ENCODE assay signal across 9 mouse cellular contexts in genomic region chr8:122369665-122370064, GRCm38 (mm10). TPM values are rescaled to one million over a fixed set of nuclear protein-coding genes. Genes with fewer than 3 reads are reported as not detected.
A peak's percentile ranks its signal among the peaks of the same experiment; 100 is the strongest.
DNase-seq lines count a peak whose midpoint lies in the region; ATAC-seq and TF ChIP-seq lines count a peak whose summit lies in the region.
"Had no signal": no experiment of that assay in that cellular context is flagged by ENCODE, and none has a peak within 500 bp of the region (broad histone marks: within the 10 kb centered on the region; RNA-seq: fewer than 3 reads in every experiment).

No protein-coding gene starts in this region.

- no peak overlapping the region for H3K9ac ChIP-seq in heart, embryonic 15.5 days
- H3K9ac ChIP-seq in lung, postnatal 0 days (replicated peaks; ENCODE audit: low read depth), result no peak overlapping the region

- TF ChIP-seq CTCF in lung, postnatal 0 days (IDR thresholded peaks at IDR 0.05), result peak; percentile 89

- peak; percentile 76 for ATAC-seq in heart, embryonic 15.5 days (replicated peaks; ENCODE audit: insufficient number of reproducible peaks, insufficient read depth, low FRiP score, low read depth)
- ATAC-seq in lung, postnatal 0 days, result peak; percentile 91

- DNase-seq in CD4-positive helper T cell, adult 2 months (ENCODE audit: low read depth, low spot score), result peak; percentile 35
- peak; percentile 39 for DNase-seq in adrenal gland, adult 8-10 months
- peak; percentile 59 for DNase-seq in embryo, embryonic 11.5 days (ENCODE audit: low read depth, low spot score)
- peak; percentile 88 to 91 for DNase-seq in kidney, postnatal 4 days
- peak; percentile 94 for DNase-seq in lung, postnatal 0 days (ENCODE audit: low spot score)
- peak; percentile 36 for DNase-seq in retina, adult 2 months (ENCODE audit: low read depth, low spot score)
- peak; percentile 70 to 71 for DNase-seq in urinary bladder, adult 18-20 months (ENCODE audit: low spot score in 2 of 2)

- H3K4me2 ChIP-seq in heart, embryonic 15.5 days, result no peak overlapping the region
- H3K4me2 ChIP-seq in lung, postnatal 0 days (replicated peaks; ENCODE audit: low read depth, low read length), result no peak overlapping the region

- no peaks in the 10 kb centered on the region for H3K9me3 ChIP-seq in heart, embryonic 15.5 days (replicated peaks)
- H3K9me3 ChIP-seq in lung, postnatal 0 days (ENCODE audit: low read length), result no peaks in the 10 kb centered on the region

- no peaks in the 10 kb centered on the region for H3K27me3 ChIP-seq in heart, embryonic 15.5 days
- no peaks in the 10 kb centered on the region for H3K27me3 ChIP-seq in lung, postnatal 0 days (replicated peaks; ENCODE audit: insufficient read depth, low read length)

- 8% methylated on average over 9 of the region's 9 CpGs for WGBS in heart, embryonic 15.5 days
- WGBS in lung, postnatal 0 days, result 7% methylated on average over 9 of the region's 9 CpGs

- no peak for TF ChIP-seq EP300 in lung, postnatal 0 days (IDR thresholded peaks at IDR 0.05)

- H3K4me1 ChIP-seq in heart, embryonic 15.5 days (replicated peaks), result peaks cover 18% of the 10 kb centered on the region
- no peaks in the 10 kb centered on the region for H3K4me1 ChIP-seq in lung, postnatal 0 days (ENCODE audit: insufficient read depth, low read depth, low read length)

- no peak overlapping the region for H3K4me3 ChIP-seq in heart, embryonic 15.5 days
- no peak overlapping the region for H3K4me3 ChIP-seq in lung, postnatal 0 days (ENCODE audit: low read depth, low read length)

- no peaks in the 10 kb centered on the region for H3K36me3 ChIP-seq in heart, embryonic 15.5 days
- H3K36me3 ChIP-seq in lung, postnatal 0 days (ENCODE audit: insufficient read depth, low read length), result no peaks in the 10 kb centered on the region

- H3K27ac ChIP-seq in heart, embryonic 15.5 days, result no peak overlapping the region
- H3K27ac ChIP-seq in lung, postnatal 0 days (ENCODE audit: low read length), result peak overlapping the region; percentile 38

RNA-seq across cellular contexts. Expression of gene Zc3h18, which starts 6.7 kb away (rescaled TPM):
- total RNA-seq in adrenal gland, adult 8-10 months (2022), result 10 to 100 TPM; 38.4 to 55.0 (median 47.0) TPM
- polyA plus RNA-seq in heart, embryonic 15.5 days (2015; fragmentation: Nextera tagmentation; extraction: Ambion mirVana), result 26.1 and 31.0 TPM in 2 replicates
- polyA plus RNA-seq in lung, postnatal 0 days (2015; fragmentation: Nextera tagmentation; extraction: Ambion mirVana), result 20.2 and 22.2 TPM in 2 replicates

RNA-seq across cellular contexts. Expression of gene Trhr2, which starts 9.1 kb away (rescaled TPM):
- not detected for total RNA-seq in adrenal gland, adult 8-10 months (2022)
- not detected in 2 replicates for polyA plus RNA-seq in heart, embryonic 15.5 days (2015; fragmentation: Nextera tagmentation; extraction: Ambion mirVana)
- not detected in 2 replicates for polyA plus RNA-seq in lung, postnatal 0 days (2015; fragmentation: Nextera tagmentation; extraction: Ambion mirVana)
- polyA plus RNA-seq: gonadal fat pad, adult 2 months had no signal

RNA-seq across cellular contexts. Expression of gene Il17c, which starts 52.2 kb away (rescaled TPM):
- total RNA-seq in adrenal gland, adult 8-10 months (2022), result under 1 TPM in 1 of 4 experiments, not detected in 3; 0.43 TPM
- 0.34 TPM in 1 of 2 replicates, not detected in the other for polyA plus RNA-seq in heart, embryonic 15.5 days (2015; fragmentation: Nextera tagmentation; extraction: Ambion mirVana)
- polyA plus RNA-seq in lung, postnatal 0 days (2015; fragmentation: Nextera tagmentation; extraction: Ambion mirVana), result not detected in 2 replicates

Comparison
In these comparisons a context has a peak if more than half of its experiments do, and no peak if none do; other contexts are left out.
1. DNase-seq: peak in every context shown above with its lines; median percentile 94 in lung, postnatal 0 days; 90 in kidney, postnatal 4 days; 70 in urinary bladder, adult 18-20 months; 59 in embryo, embryonic 11.5 days; 39 in adrenal gland, adult 8-10 months; 36 in retina, adult 2 months; 35 in CD4-positive helper T cell, adult 2 months.